Mouse (Mus musculus) stomach, embryonic 14.5 days (tissue): Measurements from ENCODE around the gene Ncbp1. TPM values are rescaled to one million over a fixed set of nuclear protein-coding genes. Genes with fewer than 3 reads are reported as not detected.

Experiments used
- ATAC-seq: fragments of 200-750 bp; cut with Nextera tagmentation; 2 replicates; pipeline ENCODE4 v1.8.0; 2017; ENCODE audit warnings: low read depth, moderate TSS enrichment; ENCODE audit not compliant: insufficient number of reproducible peaks, insufficient read depth, low FRiP score
- H3K27ac ChIP-seq: fragments of 300-500 bp; sonication (generic); 2 replicates; pipeline ENCODE4 v1.5.1; 2014; ENCODE audit warnings: mild to moderate bottlenecking, low read length, moderate library complexity, mixed read lengths
- H3K27me3 ChIP-seq: fragments of 300-500 bp; sonication (generic); 2 replicates; pipeline ENCODE4 v1.6.1; 2014; ENCODE audit warnings: low read length, control low read depth, mixed read lengths; ENCODE audit not compliant: control insufficient read depth, insufficient read depth
- H3K36me3 ChIP-seq: fragments of 300-500 bp; sonication (generic); 2 replicates; pipeline ENCODE4 v1.6.1; 2014; ENCODE audit warnings: mild to moderate bottlenecking, control low read depth, low read length, moderate library complexity, mixed read lengths; ENCODE audit not compliant: control insufficient read depth, insufficient read depth
- H3K4me1 ChIP-seq: fragments of 300-500 bp; sonication (generic); 2 replicates; pipeline ENCODE4 v1.6.1; 2014; ENCODE audit warnings: low read length, control low read depth, mixed read lengths; ENCODE audit not compliant: control insufficient read depth, insufficient read depth
- H3K4me2 ChIP-seq: fragments of 300-500 bp; sonication (generic); replicated peaks from 2 replicates; pipeline ENCODE4 v1.6.1; 2014; ENCODE audit warnings: low read depth, low read length, control low read depth
- H3K4me3 ChIP-seq: fragments of 300-500 bp; sonication (generic); 2 replicates; pipeline ENCODE4 v1.5.1; 2014; ENCODE audit warnings: low read depth, low read length, control low read depth
- H3K9ac ChIP-seq: fragments of 300-500 bp; sonication (generic); replicated peaks from 2 replicates; pipeline ENCODE4 v1.6.1; 2014; ENCODE audit warnings: low read depth, mild to moderate bottlenecking, control low read depth, low read length, moderate library complexity, mixed read lengths
- H3K9me3 ChIP-seq: fragments of 300-500 bp; sonication (generic); 2 replicates; pipeline ENCODE4 v1.6.1; 2016; ENCODE audit warnings: low read depth, low read length, control low read depth; ENCODE audit not compliant: control insufficient read depth
- WGBS: fragments of 180-500 bp; shearing (Covaris S2); extraction: QIAGEN DNeasy Blood & Tissue Kit; methylation state at CpG from one replicate; pipeline ENCODE4 v1.1.7; 2014; 5-methylcytosine and 5-hydroxymethylcytosine counted together
- polyA plus RNA-seq: library from polyadenylated mRNA; unstranded; fragments of >200 nt; fragmentation: Nextera tagmentation; extraction: Ambion mirVana; gene quantifications from 2 replicates; pipeline ENCODE4 v1.2.1, GENCODE M21; 2014

Gene Ncbp1
- polyA plus RNA-seq, 1 experiment from 2014 or later: 64.9 TPM

DNA sequence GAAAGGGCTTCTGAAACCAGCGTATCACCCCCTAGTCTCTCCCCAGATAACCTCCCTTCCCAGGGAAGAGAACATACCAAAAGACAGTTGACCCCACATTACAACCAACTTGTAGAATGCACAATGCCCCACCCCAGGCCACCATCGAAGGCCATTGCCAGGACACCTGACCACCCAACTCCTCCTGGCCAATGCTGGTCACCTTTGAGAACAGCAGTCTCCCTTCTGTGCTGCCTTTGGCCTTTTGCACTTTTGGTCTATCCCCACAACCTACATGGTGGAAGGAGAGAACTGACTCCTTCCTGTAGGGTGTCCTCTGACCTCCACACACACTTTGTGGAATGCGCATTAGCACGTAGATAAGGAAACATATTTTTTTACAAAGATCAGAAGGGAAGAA lies 20.9 kb upstream of the Ncbp1 start:
- WGBS: 94% methylated on average over 4 of the region's 4 CpGs
- Histone ChIP-seq H3K9ac (no peak overlapping the region), H3K27ac (no peak overlapping the region)

GRCm38 (mm10) chr4:46119514-46120094 lies 18.8 kb upstream of the Ncbp1 start:
- H3K4me3 ChIP-seq: no peak overlapping the region
- WGBS: 94% methylated on average over 14 of the region's 14 CpGs
- H3K9me3 ChIP-seq: no peaks in the 10 kb centered on the region
- H3K9ac ChIP-seq: no peak overlapping the region
- H3K27ac ChIP-seq: no peak overlapping the region
- no peaks in the 10 kb centered on the region for H3K27me3 ChIP-seq
- no peaks in the 10 kb centered on the region for H3K4me1 ChIP-seq
- H3K4me2 ChIP-seq: no peak overlapping the region
- ATAC-seq: no peak
- peaks cover 78% of the 10 kb centered on the region for H3K36me3 ChIP-seq

More for the DNA sequence above, 20.9 kb upstream of the Ncbp1 start:
- Histone ChIP-seq H3K36me3 (peaks cover 65% of the 10 kb centered on the region), H3K4me2 (no peak overlapping the region), H3K27me3 (no peaks in the 10 kb centered on the region), H3K9me3 (no peaks in the 10 kb centered on the region), H3K4me3 (no peak overlapping the region), H3K4me1 (no peaks in the 10 kb centered on the region)
- ATAC-seq: no peak

DNA sequence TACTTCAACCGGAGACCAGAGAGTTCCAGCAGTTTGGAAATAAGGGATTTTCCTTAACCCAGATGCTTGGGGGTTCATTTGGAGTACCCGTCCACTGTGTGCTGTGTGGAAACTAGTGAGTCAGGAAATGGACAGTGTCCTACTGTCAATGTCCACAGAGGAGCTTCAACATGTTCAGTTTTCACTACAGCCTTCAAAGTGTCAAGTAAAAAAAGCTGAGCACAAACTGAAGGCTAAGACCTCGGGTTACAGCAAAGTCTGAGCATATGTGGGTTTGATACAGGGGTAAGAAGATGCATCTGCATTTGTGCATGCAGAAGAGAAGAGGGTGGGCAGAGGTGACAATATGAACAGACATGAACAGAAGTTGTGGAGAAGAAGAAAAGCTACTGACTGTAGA lies 17.6 kb upstream of the Ncbp1 start:
- no peaks in the 10 kb centered on the region for H3K9me3 ChIP-seq
- 85% methylated on average over 3 of the region's 3 CpGs for WGBS
- no peak overlapping the region for H3K4me3 ChIP-seq
- H3K4me1 ChIP-seq: no peaks in the 10 kb centered on the region
- H3K9ac ChIP-seq: no peak overlapping the region
- no peak overlapping the region for H3K4me2 ChIP-seq
- H3K36me3 ChIP-seq: peaks cover 87% of the 10 kb centered on the region
- H3K27me3 ChIP-seq: no peaks in the 10 kb centered on the region
- no peak for ATAC-seq
- no peak overlapping the region for H3K27ac ChIP-seq

DNA sequence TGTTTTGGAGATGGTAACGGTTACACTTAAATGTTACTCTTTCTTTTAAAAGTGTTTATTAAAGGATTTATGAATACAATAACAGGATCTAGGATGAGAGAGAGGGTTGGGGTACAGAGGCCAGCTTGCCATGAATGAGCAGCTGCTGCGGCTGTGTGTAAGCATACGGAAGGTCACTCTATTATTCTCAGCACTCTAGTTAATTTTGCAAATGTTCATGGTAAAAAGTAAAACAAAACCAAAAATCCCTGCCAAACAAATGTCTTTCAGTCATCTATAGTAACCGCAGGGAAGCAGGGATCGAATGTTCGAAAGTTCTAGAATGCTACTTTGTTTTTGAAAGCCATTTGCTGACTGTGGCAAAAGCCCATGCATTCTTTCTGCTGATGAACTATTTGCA lies 15.1 kb upstream of the Ncbp1 start:
- no peak for ATAC-seq
- H3K4me3 ChIP-seq: no peak overlapping the region
- no peaks in the 10 kb centered on the region for H3K9me3 ChIP-seq
- H3K9ac ChIP-seq: no peak overlapping the region
- WGBS: 73% methylated on average over 6 of the region's 6 CpGs
- H3K27ac ChIP-seq: no peak overlapping the region
- no peaks in the 10 kb centered on the region for H3K27me3 ChIP-seq
- H3K4me1 ChIP-seq: no peaks in the 10 kb centered on the region
- no peak overlapping the region for H3K4me2 ChIP-seq
- H3K36me3 ChIP-seq: peaks cover 79% of the 10 kb centered on the region

DNA sequence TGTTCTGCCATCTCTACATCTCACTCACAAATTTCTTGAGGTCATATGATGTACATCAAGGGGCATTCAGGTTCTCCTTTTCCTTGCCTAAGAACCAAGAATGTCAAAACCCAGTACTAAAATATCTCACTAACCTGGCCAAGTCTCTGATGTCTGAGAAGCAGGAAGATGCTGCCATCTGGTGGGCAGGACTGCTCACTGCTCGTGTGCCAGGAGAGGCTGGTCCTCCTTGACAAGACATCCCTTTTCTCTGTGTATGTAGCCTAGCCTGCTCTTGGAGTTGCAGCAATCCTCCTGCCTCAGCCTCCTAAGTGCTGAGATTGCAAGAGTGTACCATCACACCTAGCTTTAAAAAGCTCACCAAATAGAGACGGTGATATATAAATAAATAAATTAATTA lies 11.9 kb upstream of the Ncbp1 start:
- Histone ChIP-seq H3K9ac (no peak overlapping the region), H3K27me3 (no peaks in the 10 kb centered on the region), H3K4me2 (no peak overlapping the region), H3K4me3 (no peak overlapping the region), H3K36me3 (peaks cover 77% of the 10 kb centered on the region), H3K4me1 (no peaks in the 10 kb centered on the region), H3K9me3 (no peaks in the 10 kb centered on the region), H3K27ac (no peak overlapping the region)
- 43% methylated on average over 2 of the region's 2 CpGs for WGBS
- no peak for ATAC-seq

DNA sequence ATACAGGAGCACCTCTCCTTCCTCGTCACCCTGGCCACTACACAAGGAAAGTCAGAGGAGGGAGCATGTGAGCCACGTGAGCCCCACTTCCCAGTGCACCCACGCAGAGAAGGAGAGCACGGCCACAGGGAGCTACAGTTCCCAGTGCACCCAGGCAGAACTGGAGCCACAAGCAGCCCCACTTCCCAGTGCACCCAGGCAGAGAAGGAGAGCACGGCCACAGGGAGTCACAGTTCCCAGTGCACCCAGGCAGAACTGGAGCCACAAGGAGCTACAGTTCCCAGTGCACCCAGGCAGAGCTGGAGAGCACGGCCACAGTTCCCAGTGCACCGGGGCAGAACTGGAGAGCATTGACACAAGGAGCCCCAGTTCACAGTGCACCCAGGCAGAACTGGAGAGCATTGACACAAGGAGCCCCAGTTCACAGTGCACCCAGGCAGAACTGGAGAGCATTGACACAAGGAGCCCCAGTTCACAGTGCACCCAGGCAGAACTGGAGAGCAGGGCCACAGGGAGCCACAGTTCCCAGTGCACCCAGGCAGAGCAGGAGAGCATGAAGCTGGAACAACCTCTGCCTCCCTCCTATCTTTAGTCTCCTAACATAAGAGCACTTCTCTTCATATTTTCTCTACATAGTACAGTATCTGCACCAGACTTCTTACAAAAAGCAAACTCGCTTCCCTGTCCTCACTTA lies 9.0 kb upstream of the Ncbp1 start:
- ATAC-seq: no peak
- H3K4me2 ChIP-seq: no peak overlapping the region
- no peaks in the 10 kb centered on the region for H3K4me1 ChIP-seq
- no peak overlapping the region for H3K27ac ChIP-seq
- H3K4me3 ChIP-seq: no peak overlapping the region
- no peak overlapping the region for H3K9ac ChIP-seq
- no peaks in the 10 kb centered on the region for H3K9me3 ChIP-seq
- H3K27me3 ChIP-seq: no peaks in the 10 kb centered on the region
- 90% methylated on average over 8 of the region's 8 CpGs for WGBS
- H3K36me3 ChIP-seq: peaks cover 69% of the 10 kb centered on the region

- no peaks in the 10 kb centered on the region for H3K9me3 ChIP-seq
- 81% methylated on average over 3 of the region's 3 CpGs for WGBS
- H3K9ac ChIP-seq: no peak overlapping the region
- H3K4me3 ChIP-seq: no peak overlapping the region
- no peak overlapping the region for H3K4me2 ChIP-seq
- no peaks in the 10 kb centered on the region for H3K4me1 ChIP-seq
- ATAC-seq: no peak
- no peak overlapping the region for H3K27ac ChIP-seq
- H3K36me3 ChIP-seq: peaks cover 64% of the 10 kb centered on the region
- no peaks in the 10 kb centered on the region for H3K27me3 ChIP-seq
These were observed 8.2 kb upstream of the Ncbp1 start for GRCm38 (mm10) chr4:46130221-46130620.

GRCm38 (mm10) chr4:46131791-46132190 lies 6.6 kb upstream of the Ncbp1 start:
- ATAC-seq: no peak
- Histone ChIP-seq H3K4me2 (no peak overlapping the region), H3K27me3 (no peaks in the 10 kb centered on the region), H3K27ac (no peak overlapping the region), H3K4me3 (no peak overlapping the region), H3K36me3 (peaks cover 51% of the 10 kb centered on the region), H3K9ac (no peak overlapping the region), H3K4me1 (peaks cover 3% of the 10 kb centered on the region), H3K9me3 (no peaks in the 10 kb centered on the region)
- 88% methylated on average over 6 of the region's 6 CpGs for WGBS
